Mouse (Mus musculus): ENCODE results near the gene Pde4b.

Pde4b gene

GRCm38 (mm10) chr4:102368105-102368735 is 280.9 kb downstream of the Pde4b start:
- H3K4me3 ChIP-seq (replicated peaks; ENCODE audit: low read length): no peak overlapping the region
- no peaks in the 10 kb centered on the region for H3K36me3 ChIP-seq (ENCODE audit: insufficient read depth, low read length)
- TF ChIP-seq POU5F1 (IDR thresholded peaks at IDR 0.05; ENCODE audit: borderline replicate concordance, low read length) (no peak), CTCF (conservative IDR thresholded peaks at IDR 0.05; ENCODE audit: low read length) (no peak), NANOG (IDR thresholded peaks at IDR 0.05; ENCODE audit: borderline replicate concordance, low read length) (no peak)
- no peaks in the 10 kb centered on the region for H3K9me3 ChIP-seq (ENCODE audit: low read length)
- no peaks in the 10 kb centered on the region for H3K4me1 ChIP-seq (replicated peaks; ENCODE audit: low read depth, low read length)
- H3K27me3 ChIP-seq (ENCODE audit: insufficient read depth, low read length): no peaks in the 10 kb centered on the region

- TF ChIP-seq CTCF (conservative IDR thresholded peaks at IDR 0.05; ENCODE audit: low read length) (no peak), NANOG (IDR thresholded peaks at IDR 0.05; ENCODE audit: borderline replicate concordance, low read length) (no peak), POU5F1 (IDR thresholded peaks at IDR 0.05; ENCODE audit: borderline replicate concordance, low read length) (no peak)
- H3K27me3 ChIP-seq (ENCODE audit: insufficient read depth, low read length): no peaks in the 10 kb centered on the region
- no peaks in the 10 kb centered on the region for H3K36me3 ChIP-seq (ENCODE audit: insufficient read depth, low read length)
- H3K4me3 ChIP-seq (replicated peaks; ENCODE audit: low read length): no peak overlapping the region
- H3K4me1 ChIP-seq (replicated peaks; ENCODE audit: low read depth, low read length): no peaks in the 10 kb centered on the region
- no peaks in the 10 kb centered on the region for H3K9me3 ChIP-seq (ENCODE audit: low read length)
Observed at GRCm38 (mm10) chr4:102374614-102375013, 287.3 kb downstream of the Pde4b start.

- H3K36me3 ChIP-seq (ENCODE audit: insufficient read depth, low read length): no peaks in the 10 kb centered on the region
- H3K4me3 ChIP-seq (replicated peaks; ENCODE audit: low read length): no peak overlapping the region
- H3K27me3 ChIP-seq (ENCODE audit: insufficient read depth, low read length): no peaks in the 10 kb centered on the region
- TF ChIP-seq POU5F1 (IDR thresholded peaks at IDR 0.05; ENCODE audit: borderline replicate concordance, low read length): no peak
- no peak for TF ChIP-seq NANOG (IDR thresholded peaks at IDR 0.05; ENCODE audit: borderline replicate concordance, low read length)
- no peak for TF ChIP-seq CTCF (conservative IDR thresholded peaks at IDR 0.05; ENCODE audit: low read length)
- H3K9me3 ChIP-seq (ENCODE audit: low read length): no peaks in the 10 kb centered on the region
- H3K4me1 ChIP-seq (replicated peaks; ENCODE audit: low read depth, low read length): no peaks in the 10 kb centered on the region
Observed at GRCm38 (mm10) chr4:102382763-102383505, 295.6 kb downstream of the Pde4b start.

- peaks cover 8% of the 10 kb centered on the region for H3K9me3 ChIP-seq (ENCODE audit: low read length)
- no peaks in the 10 kb centered on the region for H3K4me1 ChIP-seq (replicated peaks; ENCODE audit: low read depth, low read length)
- no peaks in the 10 kb centered on the region for H3K27me3 ChIP-seq (ENCODE audit: insufficient read depth, low read length)
- TF ChIP-seq POU5F1 (IDR thresholded peaks at IDR 0.05; ENCODE audit: borderline replicate concordance, low read length): no peak
- TF ChIP-seq NANOG (IDR thresholded peaks at IDR 0.05; ENCODE audit: borderline replicate concordance, low read length): no peak
- no peak for TF ChIP-seq CTCF (conservative IDR thresholded peaks at IDR 0.05; ENCODE audit: low read length)
- H3K4me3 ChIP-seq (replicated peaks; ENCODE audit: low read length): no peak overlapping the region
- no peaks in the 10 kb centered on the region for H3K36me3 ChIP-seq (ENCODE audit: insufficient read depth, low read length)
Observed at GRCm38 (mm10) chr4:102393605-102394004, 306.3 kb downstream of the Pde4b start.

GRCm38 (mm10) chr4:102397334-102397733 is 310.0 kb downstream of the Pde4b start:
- Histone ChIP-seq H3K9me3 (ENCODE audit: low read length) (peaks cover 8% of the 10 kb centered on the region), H3K36me3 (ENCODE audit: insufficient read depth, low read length) (no peaks in the 10 kb centered on the region), H3K4me1 (replicated peaks; ENCODE audit: low read depth, low read length) (no peaks in the 10 kb centered on the region), H3K27me3 (ENCODE audit: insufficient read depth, low read length) (no peaks in the 10 kb centered on the region), H3K4me3 (replicated peaks; ENCODE audit: low read length) (no peak overlapping the region)
- no peak for TF ChIP-seq NANOG (IDR thresholded peaks at IDR 0.05; ENCODE audit: borderline replicate concordance, low read length)
- TF ChIP-seq POU5F1 (IDR thresholded peaks at IDR 0.05; ENCODE audit: borderline replicate concordance, low read length): no peak
- TF ChIP-seq CTCF (conservative IDR thresholded peaks at IDR 0.05; ENCODE audit: low read length): no peak

- Histone ChIP-seq H3K4me3 (replicated peaks; ENCODE audit: low read length) (no peak overlapping the region), H3K9me3 (ENCODE audit: low read length) (peaks cover 8% of the 10 kb centered on the region), H3K4me1 (replicated peaks; ENCODE audit: low read depth, low read length) (no peaks in the 10 kb centered on the region), H3K27me3 (ENCODE audit: insufficient read depth, low read length) (no peaks in the 10 kb centered on the region), H3K36me3 (ENCODE audit: insufficient read depth, low read length) (no peaks in the 10 kb centered on the region)
- TF ChIP-seq CTCF (conservative IDR thresholded peaks at IDR 0.05; ENCODE audit: low read length) (no peak), POU5F1 (IDR thresholded peaks at IDR 0.05; ENCODE audit: borderline replicate concordance, low read length) (no peak), NANOG (IDR thresholded peaks at IDR 0.05; ENCODE audit: borderline replicate concordance, low read length) (no peak)
Observed at GRCm38 (mm10) chr4:102398512-102398911, 311.2 kb downstream of the Pde4b start.

GRCm38 (mm10) chr4:102406848-102407247 is 319.5 kb downstream of the Pde4b start:
- no peak for TF ChIP-seq POU5F1 (IDR thresholded peaks at IDR 0.05; ENCODE audit: borderline replicate concordance, low read length)
- TF ChIP-seq CTCF (conservative IDR thresholded peaks at IDR 0.05; ENCODE audit: low read length): no peak
- no peak for TF ChIP-seq NANOG (IDR thresholded peaks at IDR 0.05; ENCODE audit: borderline replicate concordance, low read length)
- no peaks in the 10 kb centered on the region for H3K4me1 ChIP-seq (replicated peaks; ENCODE audit: low read depth, low read length)
- H3K9me3 ChIP-seq (ENCODE audit: low read length): no peaks in the 10 kb centered on the region
- no peaks in the 10 kb centered on the region for H3K36me3 ChIP-seq (ENCODE audit: insufficient read depth, low read length)
- no peak overlapping the region for H3K4me3 ChIP-seq (replicated peaks; ENCODE audit: low read length)
- H3K27me3 ChIP-seq (ENCODE audit: insufficient read depth, low read length): no peaks in the 10 kb centered on the region

GRCm38 (mm10) chr4:102408132-102408531 is 320.8 kb downstream of the Pde4b start:
- Histone ChIP-seq H3K4me3 (replicated peaks; ENCODE audit: low read length) (no peak overlapping the region), H3K36me3 (ENCODE audit: insufficient read depth, low read length) (no peaks in the 10 kb centered on the region), H3K4me1 (replicated peaks; ENCODE audit: low read depth, low read length) (no peaks in the 10 kb centered on the region), H3K27me3 (ENCODE audit: insufficient read depth, low read length) (no peaks in the 10 kb centered on the region), H3K9me3 (ENCODE audit: low read length) (no peaks in the 10 kb centered on the region)
- TF ChIP-seq POU5F1 (IDR thresholded peaks at IDR 0.05; ENCODE audit: borderline replicate concordance, low read length) (no peak), CTCF (conservative IDR thresholded peaks at IDR 0.05; ENCODE audit: low read length) (no peak), NANOG (IDR thresholded peaks at IDR 0.05; ENCODE audit: borderline replicate concordance, low read length) (no peak)
